Mouse (Mus musculus) right cerebral cortex, postnatal 36 days (tissue): Measurements from ENCODE around the gene Klk1b4.

Experiments used
- DNase-seq, 2 experiments: peaks; one replicate each; pipeline ENCODE4 v3.0.0; 2022; ENCODE audit warnings: low spot score in 2 of 2, mixed read lengths in 1 of 2

The Klk1b4 gene

GRCm38 (mm10) chr7:44253023-44253616 lies 45.9 kb downstream of the Klk1b4 start:
- no peak for DNase-seq

- DNase-seq = no peak
Measured at GRCm38 (mm10) chr7:44254930-44255329, 47.7 kb downstream of the Klk1b4 start.

DNA sequence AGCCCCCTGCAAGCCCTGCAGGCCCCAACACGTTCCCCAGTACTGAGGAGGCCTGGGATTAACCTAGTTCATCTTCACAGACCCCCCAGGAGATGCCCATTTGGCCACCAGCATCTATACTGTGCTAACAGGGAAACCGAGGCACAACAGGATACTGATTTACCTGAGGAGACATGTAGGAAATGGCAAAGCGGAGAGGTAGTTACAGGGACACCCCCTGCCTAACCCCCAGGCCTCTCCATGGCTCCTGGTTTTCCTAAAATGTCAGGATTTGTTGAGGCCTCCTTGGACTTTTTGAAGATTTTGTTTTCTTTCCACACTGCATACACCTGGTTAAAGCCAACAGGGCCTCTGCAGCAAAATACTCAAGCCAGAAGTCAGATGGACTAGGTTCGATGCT lies 50.0 kb downstream of the Klk1b4 start, which contains the start of gene Acp4:
TSS of gene Acp4 (minus strand) at position 101 of the 400 bp plus-strand sequence.
- DNase-seq = no peak

- DNase-seq = no peak
Measured at GRCm38 (mm10) chr7:44260410-44260809, 53.2 kb downstream of the Klk1b4 start.

DNA sequence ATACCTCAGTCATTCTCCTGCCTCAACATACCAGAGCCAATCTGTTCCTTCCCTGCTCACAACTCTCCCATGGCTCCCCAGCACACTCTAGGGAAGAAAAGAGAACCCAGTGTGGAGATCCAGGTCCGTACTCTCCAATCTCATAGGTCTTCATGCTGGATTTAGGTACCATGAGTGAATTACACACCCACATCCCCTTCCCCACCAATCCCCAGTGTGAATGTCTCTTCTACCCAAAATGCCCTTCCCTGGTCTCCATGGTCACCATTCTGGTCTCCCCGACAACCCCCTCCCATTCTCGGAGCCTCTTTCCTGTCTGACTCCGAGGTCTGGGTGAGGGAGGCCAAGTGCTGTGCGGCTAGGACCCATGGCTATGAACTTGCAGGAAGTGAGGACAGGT lies 53.9 kb downstream of the Klk1b4 start, which contains the start of gene Gm15517:
TSS of gene Gm15517 (plus strand) at position 301 of the 400 bp plus-strand sequence.
- DNase-seq = no peak
